Mouse (Mus musculus): ENCODE results near the gene Vstm4. TPM values are rescaled to one million over a fixed set of nuclear protein-coding genes. Genes with fewer than 3 reads are reported as not detected.

Vstm4 gene
- total and polyA plus RNA-seq, 2 experiments: 0.81 to 0.92 TPM

DNA sequence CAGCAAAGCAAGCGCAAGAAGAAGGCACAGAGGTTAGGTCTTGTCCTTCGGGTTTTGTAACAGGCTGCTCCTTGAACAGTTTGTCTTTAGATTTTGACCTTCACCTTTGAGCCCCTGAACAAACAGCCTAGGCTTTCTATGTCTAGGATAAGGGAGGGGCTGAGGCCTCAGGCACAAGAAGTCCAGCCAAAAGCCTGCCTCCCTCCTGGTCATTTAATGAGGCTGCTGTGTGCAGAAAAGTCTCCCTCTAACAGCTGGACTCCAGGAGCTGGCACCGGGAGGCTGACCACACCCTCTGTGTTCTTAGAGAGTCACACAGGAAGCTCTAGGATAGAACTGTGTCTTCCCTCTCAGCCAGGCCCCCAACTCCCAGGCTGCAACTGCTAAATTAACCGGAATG is 29.4 kb upstream of the Vstm4 start:
- H3K27ac ChIP-seq (replicated peaks; ENCODE audit: insufficient read depth, low read depth, low read length): no peak overlapping the region
- no peak overlapping the region for H3K4me3 ChIP-seq (ENCODE audit: insufficient read depth, low read depth, low read length)
- H3K9ac ChIP-seq (ENCODE audit: low read depth, low read length): no peak overlapping the region
- DNase-seq (ENCODE audit: extremely low read depth, low read depth, low spot score): no peak
- TF ChIP-seq CTCF (IDR thresholded peaks at IDR 0.05; ENCODE audit: low read depth, low read length) (no peak), POLR2A (IDR thresholded peaks at IDR 0.05; ENCODE audit: extremely low read depth, insufficient read depth, low read length) (no peak)
- 73% methylated on average over 4 of the region's 4 CpGs for WGBS
- no peaks in the 10 kb centered on the region for H3K27me3 ChIP-seq (ENCODE audit: control insufficient read depth, insufficient read depth, low read length)
- H3K4me1 ChIP-seq (ENCODE audit: control insufficient read depth, insufficient read depth, low read length): peaks cover 5% of the 10 kb centered on the region; the same call in 1 of the 2 replicates
- no peaks in the 10 kb centered on the region for H3K79me2 ChIP-seq (ENCODE audit: control insufficient read depth, insufficient read depth, low read length)
- H3K36me3 ChIP-seq (ENCODE audit: control insufficient read depth, insufficient read depth, low read length): no peaks in the 10 kb centered on the region

DNA sequence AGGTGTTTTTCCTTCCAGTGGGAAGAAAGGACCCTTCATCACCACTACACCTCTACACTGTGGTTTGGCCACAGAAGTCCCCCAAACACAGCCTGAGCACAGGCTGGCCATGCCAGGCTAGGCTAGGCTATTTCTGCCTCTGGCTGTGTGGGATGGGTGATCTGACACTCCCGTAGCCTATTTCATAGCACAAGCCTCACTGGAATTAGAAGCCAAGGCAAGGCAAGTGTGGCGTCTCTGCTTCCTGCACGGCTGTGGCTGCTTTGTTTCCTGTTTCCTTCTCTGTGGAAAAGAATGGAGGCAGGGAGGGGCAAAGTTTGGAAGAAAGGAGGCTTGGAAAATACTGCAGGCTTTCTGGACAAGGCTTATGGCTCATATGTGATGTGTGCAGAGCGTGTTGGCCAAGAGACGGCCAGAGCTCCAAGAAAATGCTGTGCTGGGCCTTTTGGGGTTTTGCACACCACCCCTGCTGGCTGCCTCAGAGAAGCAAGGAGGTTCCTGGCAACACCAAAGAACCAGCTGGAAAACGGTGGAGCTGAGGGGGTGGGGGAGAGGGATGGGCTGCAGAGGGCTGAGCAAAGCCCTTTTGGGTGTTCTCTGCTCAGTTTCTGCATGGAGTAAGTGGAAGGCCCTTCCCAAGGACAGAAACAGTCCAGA is 28.4 kb upstream of the Vstm4 start:
- Histone ChIP-seq H3K4me1 (ENCODE audit: control insufficient read depth, insufficient read depth, low read length) (peaks cover 5% of the 10 kb centered on the region; the same call in 1 of the 2 replicates), H3K36me3 (ENCODE audit: control insufficient read depth, insufficient read depth, low read length) (no peaks in the 10 kb centered on the region), H3K27ac (replicated peaks; ENCODE audit: insufficient read depth, low read depth, low read length) (0 out of 2 replicates have a peak overlapping the region, but pooled peaks have one; percentile 24), H3K9ac (ENCODE audit: low read depth, low read length) (no peak overlapping the region), H3K4me3 (ENCODE audit: insufficient read depth, low read depth, low read length) (no peak overlapping the region), H3K79me2 (ENCODE audit: control insufficient read depth, insufficient read depth, low read length) (no peaks in the 10 kb centered on the region), H3K27me3 (ENCODE audit: control insufficient read depth, insufficient read depth, low read length) (no peaks in the 10 kb centered on the region)
- TF ChIP-seq CTCF (IDR thresholded peaks at IDR 0.05; ENCODE audit: low read depth, low read length) (no peak), POLR2A (IDR thresholded peaks at IDR 0.05; ENCODE audit: extremely low read depth, insufficient read depth, low read length) (no peak)
- WGBS: 65% methylated on average over 6 of the region's 6 CpGs
- no peak for DNase-seq (ENCODE audit: extremely low read depth, low read depth, low spot score)

DNA sequence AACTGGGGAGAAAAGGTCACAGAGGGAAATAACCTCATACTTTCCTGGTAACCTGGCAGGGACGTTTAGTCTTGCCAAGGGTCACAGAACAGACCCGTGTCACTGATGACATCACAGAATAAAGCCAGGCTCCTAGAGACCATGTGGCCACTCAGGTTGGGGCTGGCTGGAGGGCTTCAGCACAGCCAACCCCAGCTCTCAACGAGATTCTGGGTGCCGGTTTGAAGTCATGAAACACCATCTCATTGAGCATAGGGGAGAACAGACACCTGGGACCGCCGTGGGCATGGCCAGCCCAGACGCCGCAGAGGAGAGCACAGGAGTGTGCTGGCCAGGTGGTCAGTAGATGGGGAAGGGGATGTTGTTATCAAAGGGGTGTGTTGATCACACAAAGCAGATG is 22.7 kb upstream of the Vstm4 start, which contains the start of gene Fam170b:
Gene Fam170b (plus strand): TSS at position 116 of the 400 bp plus-strand sequence.
- no peak for DNase-seq (ENCODE audit: extremely low read depth, low read depth, low spot score)
- Histone ChIP-seq H3K9ac (ENCODE audit: low read depth, low read length) (no peak within 1 kb of the TSS), H3K27ac (replicated peaks; ENCODE audit: insufficient read depth, low read depth, low read length) (no peak within 1 kb of the TSS), H3K27me3 (ENCODE audit: control insufficient read depth, insufficient read depth, low read length) (no peaks in the 10 kb centered on the region), H3K4me3 (ENCODE audit: insufficient read depth, low read depth, low read length) (no peak within 1 kb of the TSS), H3K4me1 (ENCODE audit: control insufficient read depth, insufficient read depth, low read length) (no peaks in the 10 kb centered on the region), H3K79me2 (ENCODE audit: control insufficient read depth, insufficient read depth, low read length) (no peaks in the 10 kb centered on the region), H3K36me3 (ENCODE audit: control insufficient read depth, insufficient read depth, low read length) (no peaks in the 10 kb centered on the region)
- TF ChIP-seq CTCF (IDR thresholded peaks at IDR 0.05; ENCODE audit: low read depth, low read length): no peak
- no peak for TF ChIP-seq POLR2A (IDR thresholded peaks at IDR 0.05; ENCODE audit: extremely low read depth, insufficient read depth, low read length)
- WGBS: 69% methylated on average over 8 of the region's 8 CpGs

DNA sequence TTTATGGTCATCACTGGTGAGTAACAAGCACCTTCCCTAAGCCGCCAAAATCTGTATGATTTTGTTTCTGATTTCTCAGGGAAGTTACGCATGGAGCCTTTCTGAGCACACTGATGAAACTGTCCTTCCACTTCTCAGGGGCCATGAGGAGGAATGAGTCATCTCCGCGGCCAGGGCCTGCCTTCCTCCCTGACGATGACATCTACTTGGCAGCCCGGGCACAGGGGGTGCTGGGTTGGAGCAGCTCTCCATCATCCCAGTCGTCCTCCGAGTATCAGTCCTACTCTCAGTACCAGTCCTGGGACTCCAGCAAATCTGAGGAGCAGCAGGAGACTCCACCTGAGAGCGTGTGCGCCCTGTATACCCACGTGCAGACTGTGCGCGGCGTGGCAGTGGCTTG is 21.4 kb upstream of the Vstm4 start:
- 76% methylated on average over 14 of the region's 14 CpGs for WGBS
- Histone ChIP-seq H3K27me3 (ENCODE audit: control insufficient read depth, insufficient read depth, low read length) (no peaks in the 10 kb centered on the region), H3K4me1 (ENCODE audit: control insufficient read depth, insufficient read depth, low read length) (no peaks in the 10 kb centered on the region), H3K36me3 (ENCODE audit: control insufficient read depth, insufficient read depth, low read length) (no peaks in the 10 kb centered on the region), H3K4me3 (ENCODE audit: insufficient read depth, low read depth, low read length) (no peak overlapping the region), H3K79me2 (ENCODE audit: control insufficient read depth, insufficient read depth, low read length) (no peaks in the 10 kb centered on the region), H3K9ac (ENCODE audit: low read depth, low read length) (no peak overlapping the region), H3K27ac (replicated peaks; ENCODE audit: insufficient read depth, low read depth, low read length) (no peak overlapping the region)
- TF ChIP-seq POLR2A (IDR thresholded peaks at IDR 0.05; ENCODE audit: extremely low read depth, insufficient read depth, low read length): no peak
- TF ChIP-seq CTCF (IDR thresholded peaks at IDR 0.05; ENCODE audit: low read depth, low read length): no peak
- no peak for DNase-seq (ENCODE audit: extremely low read depth, low read depth, low spot score)

DNA sequence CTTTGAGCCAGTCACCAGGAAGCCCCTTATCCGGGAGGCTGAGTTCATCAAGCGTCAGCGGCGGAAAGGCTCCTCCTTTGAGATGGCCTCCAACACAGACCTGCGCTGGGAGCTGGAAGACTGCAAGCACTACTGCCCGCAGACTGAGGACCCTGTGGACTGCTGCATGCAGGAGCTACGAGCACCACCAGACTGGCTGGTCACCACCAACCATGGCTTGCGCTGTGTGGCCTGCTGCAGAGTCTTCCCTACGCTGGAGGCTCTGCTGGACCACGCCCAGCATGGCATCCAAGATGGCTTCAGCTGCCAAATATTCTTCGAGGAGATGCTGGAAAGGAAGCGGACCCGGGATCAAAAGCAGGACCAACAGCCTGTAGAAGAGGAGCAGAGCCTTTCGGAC is 21.0 kb upstream of the Vstm4 start:
- WGBS: 77% methylated on average over 14 of the region's 14 CpGs
- Histone ChIP-seq H3K27me3 (ENCODE audit: control insufficient read depth, insufficient read depth, low read length) (no peaks in the 10 kb centered on the region), H3K79me2 (ENCODE audit: control insufficient read depth, insufficient read depth, low read length) (no peaks in the 10 kb centered on the region), H3K4me3 (ENCODE audit: insufficient read depth, low read depth, low read length) (no peak overlapping the region; the same call in 1 of the 2 replicates), H3K9ac (ENCODE audit: low read depth, low read length) (no peak overlapping the region), H3K36me3 (ENCODE audit: control insufficient read depth, insufficient read depth, low read length) (no peaks in the 10 kb centered on the region), H3K27ac (replicated peaks; ENCODE audit: insufficient read depth, low read depth, low read length) (no peak overlapping the region), H3K4me1 (ENCODE audit: control insufficient read depth, insufficient read depth, low read length) (no peaks in the 10 kb centered on the region)
- TF ChIP-seq POLR2A (IDR thresholded peaks at IDR 0.05; ENCODE audit: extremely low read depth, insufficient read depth, low read length) (no peak), CTCF (IDR thresholded peaks at IDR 0.05; ENCODE audit: low read depth, low read length) (no peak)
- no peak for DNase-seq (ENCODE audit: extremely low read depth, low read depth, low spot score)

DNA sequence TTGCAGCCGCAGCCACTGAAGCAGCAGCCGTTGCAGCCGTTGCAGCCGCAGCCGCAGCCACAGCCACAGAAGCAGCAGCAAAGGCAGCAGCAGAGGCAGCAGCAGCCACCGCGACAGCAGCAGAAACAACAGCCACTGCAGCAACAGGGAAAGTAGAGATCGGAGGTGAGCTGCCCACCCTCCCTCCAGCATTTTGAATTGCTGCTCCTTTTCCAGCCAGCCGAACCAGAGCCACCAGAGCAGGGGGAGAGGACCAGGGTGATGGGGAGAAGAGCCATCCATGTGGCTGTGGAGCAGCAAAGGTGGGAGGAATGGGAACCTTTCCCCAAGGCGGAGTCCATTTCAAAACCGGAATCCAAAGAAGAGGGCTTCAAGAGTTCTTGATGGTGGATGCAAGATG is 20.4 kb upstream of the Vstm4 start:
- H3K9ac ChIP-seq (ENCODE audit: low read depth, low read length): no peak overlapping the region
- no peak for DNase-seq (ENCODE audit: extremely low read depth, low read depth, low spot score)
- no peak overlapping the region for H3K4me3 ChIP-seq (ENCODE audit: insufficient read depth, low read depth, low read length)
- 92% methylated on average over 11 of the region's 11 CpGs for WGBS
- H3K27ac ChIP-seq (replicated peaks; ENCODE audit: insufficient read depth, low read depth, low read length): no peak overlapping the region
- no peak for TF ChIP-seq CTCF (IDR thresholded peaks at IDR 0.05; ENCODE audit: low read depth, low read length)
- no peak for TF ChIP-seq POLR2A (IDR thresholded peaks at IDR 0.05; ENCODE audit: extremely low read depth, insufficient read depth, low read length)
- no peaks in the 10 kb centered on the region for H3K36me3 ChIP-seq (ENCODE audit: control insufficient read depth, insufficient read depth, low read length)
- H3K79me2 ChIP-seq (ENCODE audit: control insufficient read depth, insufficient read depth, low read length): no peaks in the 10 kb centered on the region
- H3K27me3 ChIP-seq (ENCODE audit: control insufficient read depth, insufficient read depth, low read length): no peaks in the 10 kb centered on the region
- H3K4me1 ChIP-seq (ENCODE audit: control insufficient read depth, insufficient read depth, low read length): no peaks in the 10 kb centered on the region
